In genomic region chr7:29518054-29518420, GRCm38 (mm10) we compare ENCODE assay signal across 7 mouse cellular contexts. TPM values are rescaled to one million over a fixed set of nuclear protein-coding genes. Genes with fewer than 3 reads are reported as not detected.
DNase-seq lines count a peak whose midpoint lies in the region; ATAC-seq and TF ChIP-seq lines count a peak whose summit lies in the region.

No protein-coding gene starts in this region.

- H3K4me1 ChIP-seq in lung, postnatal 0 days (ENCODE audit: insufficient read depth, low read depth, low read length): peaks cover 21% of the 10 kb centered on the region
- H3K4me1 ChIP-seq in embryonic facial prominence, embryonic 10.5 days: peaks cover 41% of the 10 kb centered on the region
- H3K4me1 ChIP-seq in intestine, postnatal 0 days (replicated peaks; ENCODE audit: control insufficient read depth, insufficient read depth, low read length): peaks cover 15% of the 10 kb centered on the region
- H3K4me1 ChIP-seq in small intestine, adult 2 months (ENCODE audit: control insufficient read depth, insufficient read depth, insufficient read length, low read length): peaks cover 17% of the 10 kb centered on the region

- H3K9ac ChIP-seq in lung, postnatal 0 days (replicated peaks; ENCODE audit: low read depth): peak overlapping the region; percentile 74
- peak overlapping the region; percentile 79 for H3K9ac ChIP-seq in intestine, postnatal 0 days (ENCODE audit: low read depth, low read length)

- H3K27ac ChIP-seq in lung, postnatal 0 days (ENCODE audit: low read length): peak overlapping the region; percentile 74; the same call in 1 of the 2 replicates
- H3K27ac ChIP-seq in embryonic facial prominence, embryonic 10.5 days (replicated peaks): peak overlapping the region; percentile 89
- H3K27ac ChIP-seq in intestine, postnatal 0 days (ENCODE audit: low read depth, low read length): peak overlapping the region; percentile 47; the same call in 1 of the 2 replicates
- peak overlapping the region; percentile 29; the same call in 1 of the 2 replicates for H3K27ac ChIP-seq in small intestine, adult 2 months (ENCODE audit: insufficient read depth, low read depth, low read length)

- ATAC-seq in lung, postnatal 0 days: peak; percentile 8; the same call in 1 of the 2 replicates
- ATAC-seq in intestine, postnatal 0 days: peak; percentile 11

- 0% methylated on average over 26 of the region's 28 CpGs for WGBS in lung, postnatal 0 days
- under 1% methylated on average over 28 of the region's 28 CpGs for WGBS in embryonic facial prominence, embryonic 10.5 days
- WGBS in intestine, postnatal 0 days: 0% methylated on average over 28 of the region's 28 CpGs
- WGBS in small intestine, adult 2 months: under 1% methylated on average over 28 of the region's 28 CpGs

- no peak for TF ChIP-seq POLR2A in small intestine, adult 2 months (IDR thresholded peaks at IDR 0.05; ENCODE audit: low read depth, low read length)

- no peak for TF ChIP-seq EP300 in lung, postnatal 0 days (IDR thresholded peaks at IDR 0.05)

- H3K4me3 ChIP-seq in lung, postnatal 0 days (ENCODE audit: low read depth, low read length): peak overlapping the region; percentile 87
- peak overlapping the region; percentile 72 for H3K4me3 ChIP-seq in embryonic facial prominence, embryonic 10.5 days
- H3K4me3 ChIP-seq in intestine, postnatal 0 days (ENCODE audit: low read depth, low read length): peak overlapping the region; percentile 93
- H3K4me3 ChIP-seq in small intestine, adult 2 months (ENCODE audit: low read depth, low read length): peak overlapping the region; percentile 91

- no peaks in the 10 kb centered on the region for H3K27me3 ChIP-seq in lung, postnatal 0 days (replicated peaks; ENCODE audit: insufficient read depth, low read length)
- no peaks in the 10 kb centered on the region for H3K27me3 ChIP-seq in embryonic facial prominence, embryonic 10.5 days (replicated peaks; ENCODE audit: low read depth, poor library complexity, severe bottlenecking)
- no peaks in the 10 kb centered on the region for H3K27me3 ChIP-seq in intestine, postnatal 0 days (replicated peaks; ENCODE audit: control insufficient read depth, insufficient read depth, low read length)
- H3K27me3 ChIP-seq in small intestine, adult 2 months (ENCODE audit: control insufficient read depth, insufficient read depth, low read length): no peaks in the 10 kb centered on the region

- DNase-seq in lung, postnatal 0 days (ENCODE audit: low spot score): no peak
- no peak for DNase-seq in lung, postnatal 10 days
- no peak for DNase-seq in embryonic facial prominence, embryonic 10.5 days (ENCODE audit: low spot score)
- no peak for DNase-seq in layer of hippocampus, adult 9-10 months (ENCODE audit: low spot score)
- no peak for DNase-seq in urinary bladder, postnatal 14 days (ENCODE audit: low spot score)

- H3K9me3 ChIP-seq in lung, postnatal 0 days (ENCODE audit: low read length): no peaks in the 10 kb centered on the region
- no peaks in the 10 kb centered on the region for H3K9me3 ChIP-seq in embryonic facial prominence, embryonic 10.5 days
- H3K9me3 ChIP-seq in intestine, postnatal 0 days (ENCODE audit: control insufficient read depth): no peaks in the 10 kb centered on the region

- H3K4me2 ChIP-seq in lung, postnatal 0 days (replicated peaks; ENCODE audit: low read depth, low read length): peak overlapping the region; percentile 94
- peak overlapping the region; percentile 82 for H3K4me2 ChIP-seq in intestine, postnatal 0 days (replicated peaks; ENCODE audit: low read depth)

- peak; percentile 14 for TF ChIP-seq CTCF in lung, postnatal 0 days (IDR thresholded peaks at IDR 0.05)
- TF ChIP-seq CTCF in intestine, postnatal 0 days (IDR thresholded peaks at IDR 0.05; ENCODE audit: low read depth): no peak; the same call in 1 of the 2 replicates
- no peak for TF ChIP-seq CTCF in small intestine, adult 2 months (IDR thresholded peaks at IDR 0.05; ENCODE audit: extremely low read depth, insufficient read length, insufficient replicate concordance, low read depth, low read length)

- no peaks in the 10 kb centered on the region for H3K36me3 ChIP-seq in lung, postnatal 0 days (ENCODE audit: insufficient read depth, low read length)
- H3K36me3 ChIP-seq in embryonic facial prominence, embryonic 10.5 days (replicated peaks): no peaks in the 10 kb centered on the region
- H3K36me3 ChIP-seq in intestine, postnatal 0 days (ENCODE audit: control insufficient read depth, insufficient read depth): no peaks in the 10 kb centered on the region
- H3K36me3 ChIP-seq in small intestine, adult 2 months (ENCODE audit: control insufficient read depth, insufficient read depth, low read length): no peaks in the 10 kb centered on the region

RNA-seq across cellular contexts. Expression of gene Sipa1l3, which starts 0.4 kb away (rescaled TPM):
- polyA plus RNA-seq in lung, postnatal 0 days (2015; fragmentation: Nextera tagmentation; extraction: Ambion mirVana): 17.7 and 18.5 TPM in 2 replicates
- 9.2 and 10.5 TPM in 2 replicates for polyA plus RNA-seq in embryonic facial prominence, embryonic 10.5 days (2016; fragmentation: Nextera tagmentation; extraction: Ambion mirVana)
- polyA plus RNA-seq in intestine, postnatal 0 days (2015; fragmentation: Nextera tagmentation; extraction: Ambion mirVana): 22.0 and 25.6 TPM in 2 replicates
- polyA plus RNA-seq in small intestine, adult 2 months (2012; rRNA removed): 79.0 and 192 TPM in 2 replicates

Comparison
In these comparisons a context has a peak if more than half of its experiments do, and no peak if none do; other contexts are left out.
1. H3K27ac ChIP-seq: peak in every context shown above with its lines; median percentile 89 in embryonic facial prominence, embryonic 10.5 days; 74 in lung, postnatal 0 days; 47 in intestine, postnatal 0 days; 29 in small intestine, adult 2 months.